Mouse (Mus musculus): ENCODE results near the gene Isl2. TPM values are rescaled to one million over a fixed set of nuclear protein-coding genes. Genes with fewer than 3 reads are reported as not detected.

The Isl2 gene
- polyA plus RNA-seq (2012; rRNA removed), result 0.09 TPM in 2 replicates

DNA sequence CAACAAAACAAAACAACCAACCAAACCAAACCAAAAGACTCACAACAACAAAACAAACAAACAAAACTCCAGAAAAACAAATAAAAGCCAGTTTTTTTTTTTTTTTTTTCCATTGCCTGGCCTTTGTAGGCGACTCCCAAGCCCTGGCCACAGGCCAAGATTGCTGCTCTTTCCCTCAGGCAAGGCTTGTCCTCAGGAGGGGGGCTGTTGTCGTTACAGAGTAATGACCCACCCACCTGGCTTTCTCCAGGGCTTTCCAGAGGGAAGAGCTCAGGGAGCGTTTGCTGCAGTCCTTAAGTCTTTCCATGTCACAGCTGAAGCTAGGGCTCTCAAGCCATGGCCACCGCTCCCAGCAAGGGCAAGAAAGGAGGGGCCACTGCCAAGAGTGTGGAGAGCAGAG is at the start of gene Isl2:
Gene Isl2 (plus strand): TSS at position 296 of the 400 bp plus-strand sequence.

GRCm38 (mm10) chr9:55512027-55512543 is 26.4 kb upstream of the Isl2 start, which contains the start of gene Etfa:
Etfa (minus strand) TSS chr9:55512243.

Other genes starting within 250 kb of the Isl2 start
- 0.39 and 0.44 TPM in 2 replicates for gene Nrg4, start 211.8 kb upstream of the Isl2 start, polyA plus RNA-seq (2012; rRNA removed)
- not detected in 2 replicates for gene Tmem266, start 211.8 kb upstream of the Isl2 start, polyA plus RNA-seq (2012; rRNA removed)
- 87.9 and 108 TPM in 2 replicates for gene Etfa, start 26.4 kb upstream of the Isl2 start, polyA plus RNA-seq (2012; rRNA removed)